Mouse (Mus musculus) lung, embryonic 14.5 days (tissue): Measurements from ENCODE around the gene Spint5. TPM values are rescaled to one million over a fixed set of nuclear protein-coding genes. Genes with fewer than 3 reads are reported as not detected.

Experiments
- ATAC-seq: fragments of 200-750 bp; cut with Nextera tagmentation; 2 replicates; pipeline ENCODE4 v1.8.0; 2017; ENCODE audit warnings: mild to moderate bottlenecking, moderate TSS enrichment, moderate library complexity; ENCODE audit not compliant: insufficient read depth
- DNase-seq: peaks from one replicate; pipeline ENCODE4 v3.0.0-alpha.2; 2015
- H3K27ac ChIP-seq: fragments of 300-500 bp; sonication (generic); 2 replicates; pipeline ENCODE4 v1.5.1; 2014; ENCODE audit warnings: low read depth, mild to moderate bottlenecking, moderate library complexity
- H3K27me3 ChIP-seq: fragments of 300-500 bp; sonication (generic); 2 replicates; pipeline ENCODE4 v1.6.1; 2014; ENCODE audit warnings: low read length, control low read depth; ENCODE audit not compliant: insufficient read depth
- H3K36me3 ChIP-seq: fragments of 300-500 bp; sonication (generic); 2 replicates; pipeline ENCODE4 v1.6.1; 2014; ENCODE audit warnings: control low read depth; ENCODE audit not compliant: insufficient read depth
- H3K4me1 ChIP-seq: fragments of 300-500 bp; sonication (generic); 2 replicates; pipeline ENCODE4 v1.6.1; 2014; ENCODE audit warnings: antibody characterized with exemption, control low read depth; ENCODE audit not compliant: insufficient read depth
- H3K4me2 ChIP-seq: fragments of 300-500 bp; sonication (generic); 2 replicates; pipeline ENCODE4 v1.6.1; 2014; ENCODE audit warnings: mild to moderate bottlenecking
- H3K4me3 ChIP-seq: fragments of 300-500 bp; sonication (generic); 2 replicates; pipeline ENCODE4 v1.5.1; 2014; ENCODE audit warnings: low read depth, low read length
- H3K9ac ChIP-seq: fragments of 300-500 bp; sonication (generic); 2 replicates; pipeline ENCODE4 v1.6.1; 2014
- H3K9me3 ChIP-seq: fragments of 300-500 bp; sonication (generic); 2 replicates; pipeline ENCODE4 v1.6.1; 2016; ENCODE audit warnings: low read depth, low read length, control low read depth
- CTCF ChIP-seq: IDR thresholded peaks from 2 replicates; pipeline ENCODE4 v1.5.1; 2016; ENCODE audit warnings: antibody characterized with exemption, low read depth
- WGBS: fragments of 180-500 bp; shearing (Covaris S2); extraction: QIAGEN DNeasy Blood & Tissue Kit; methylation state at CpG from one replicate; pipeline ENCODE4 v1.1.7; 2014; 5-methylcytosine and 5-hydroxymethylcytosine counted together
- polyA plus RNA-seq: library from polyadenylated mRNA; unstranded; fragments of >200 nt; fragmentation: Nextera tagmentation; extraction: Ambion mirVana; gene quantifications from 2 replicates; pipeline ENCODE4 v1.2.1, GENCODE M21; 2014

Gene Spint5
- polyA plus RNA-seq, 1 experiment from 2014 or later = not detected

DNA sequence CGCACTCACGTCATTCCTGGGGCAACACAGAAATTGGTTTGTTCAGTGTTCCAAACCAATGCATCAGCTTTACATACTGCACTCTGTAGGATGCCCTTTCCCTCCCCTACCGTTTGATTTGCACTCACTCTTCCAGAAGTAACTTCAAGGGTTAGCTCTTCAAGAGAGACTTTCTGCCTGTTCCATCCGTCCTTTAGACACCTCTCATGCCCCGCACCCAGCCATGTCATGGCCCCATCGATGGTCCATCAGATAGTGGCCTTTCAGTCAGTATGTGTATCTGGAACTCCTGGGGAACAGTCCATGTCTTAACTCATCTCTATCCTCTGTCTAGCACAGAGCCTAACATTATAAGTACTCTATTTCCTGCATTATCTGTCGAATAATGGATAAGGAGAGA lies 47.5 kb downstream of the Spint5 start:
- Histone ChIP-seq H3K36me3 (peaks cover 88% of the 10 kb centered on the region), H3K9me3 (no peaks in the 10 kb centered on the region), H3K4me2 (no peak overlapping the region), H3K9ac (no peak overlapping the region), H3K27ac (no peak overlapping the region), H3K4me1 (no peaks in the 10 kb centered on the region), H3K4me3 (no peak overlapping the region), H3K27me3 (no peaks in the 10 kb centered on the region)
- ATAC-seq = no peak
- DNase-seq = no peak
- TF ChIP-seq CTCF = no peak
- WGBS = 81% methylated on average over 7 of the region's 7 CpGs

DNA sequence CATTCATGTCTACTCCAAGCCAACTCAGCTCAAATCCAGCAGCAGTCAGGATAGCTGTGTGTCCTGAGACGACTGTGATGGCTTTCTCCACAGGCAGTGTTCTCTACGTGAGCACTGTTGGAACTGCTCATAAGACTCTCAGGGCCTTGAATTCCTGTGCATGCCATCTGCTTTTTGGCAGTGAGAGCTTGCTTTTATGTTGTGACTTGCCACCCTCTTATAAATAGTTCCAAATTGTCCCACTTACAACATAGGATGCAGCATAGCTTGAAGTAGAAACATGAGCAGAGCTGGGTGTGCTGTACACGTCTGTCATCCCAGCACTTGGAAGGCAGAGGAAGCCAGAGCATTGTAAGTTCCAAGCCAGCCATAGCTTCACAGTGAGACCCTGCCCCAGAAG lies 50.7 kb downstream of the Spint5 start:
- Histone ChIP-seq H3K9ac (no peak overlapping the region), H3K36me3 (peaks cover 66% of the 10 kb centered on the region), H3K4me3 (no peak overlapping the region), H3K9me3 (no peaks in the 10 kb centered on the region), H3K27ac (no peak overlapping the region), H3K27me3 (no peaks in the 10 kb centered on the region), H3K4me1 (no peaks in the 10 kb centered on the region), H3K4me2 (no peak overlapping the region)
- no peak for DNase-seq
- no peak for TF ChIP-seq CTCF
- WGBS = 72% methylated on average over 3 of the region's 3 CpGs
- no peak for ATAC-seq

Other genes with a start within 250 kb of the Spint5 start
- gene Trp53tg5, start 241.6 kb upstream of the Spint5 start, polyA plus RNA-seq = not detected in 2 replicates
- 4.4 and 5.3 TPM in 2 replicates for gene Dbndd2, start 229.2 kb upstream of the Spint5 start, polyA plus RNA-seq
- gene Pigt, start 217.8 kb upstream of the Spint5 start, polyA plus RNA-seq = 70.1 and 71.0 TPM in 2 replicates
- gene Wfdc2, start 152.9 kb upstream of the Spint5 start, polyA plus RNA-seq = 280 and 282 TPM in 2 replicates
- not detected in 2 replicates for gene Spint3, start 141.8 kb upstream of the Spint5 start, polyA plus RNA-seq
- 0.65 and 0.95 TPM in 2 replicates for gene Wfdc6a, start 129.9 kb upstream of the Spint5 start, polyA plus RNA-seq
- not detected in 2 replicates for gene Eppin, start 121.7 kb upstream of the Spint5 start, polyA plus RNA-seq
- not detected in 2 replicates for gene Wfdc6b, start 101.8 kb upstream of the Spint5 start, polyA plus RNA-seq
- not detected in 2 replicates for gene Wfdc8, start 101.7 kb upstream of the Spint5 start, polyA plus RNA-seq
- gene Wfdc16, start 76.5 kb upstream of the Spint5 start, polyA plus RNA-seq = not detected in 2 replicates
- gene Wfdc10, start 59.3 kb upstream of the Spint5 start, polyA plus RNA-seq = not detected in 2 replicates
- gene Wfdc9, start 58.7 kb upstream of the Spint5 start, polyA plus RNA-seq = not detected in 2 replicates
- not detected in 2 replicates for gene Wfdc11, start 41.2 kb upstream of the Spint5 start, polyA plus RNA-seq
- not detected in 2 replicates for gene Wfdc13, start 30.2 kb upstream of the Spint5 start, polyA plus RNA-seq
- gene Spint4, start 16.8 kb upstream of the Spint5 start, polyA plus RNA-seq = not detected in 2 replicates
- 1.3 and 1.4 TPM in 2 replicates for gene Wfdc3, start 30.6 kb downstream of the Spint5 start, polyA plus RNA-seq
- 74.7 and 77.6 TPM in 2 replicates for gene Dnttip1, start 30.7 kb downstream of the Spint5 start, polyA plus RNA-seq
- gene Ube2c, start 54.6 kb downstream of the Spint5 start, polyA plus RNA-seq = 586 and 619 TPM in 2 replicates
- gene Tnnc2, start 64.7 kb downstream of the Spint5 start, polyA plus RNA-seq = not detected in 2 replicates
- gene Snx21, start 70.5 kb downstream of the Spint5 start, polyA plus RNA-seq = 19.1 and 21.3 TPM in 2 replicates
- gene Acot8, start 89.6 kb downstream of the Spint5 start, polyA plus RNA-seq = 16.2 and 17.8 TPM in 2 replicates
- gene Zswim3, start 89.8 kb downstream of the Spint5 start, polyA plus RNA-seq = 6.7 and 7.0 TPM in 2 replicates
- 20.8 and 21.1 TPM in 2 replicates for gene Zswim1, start 107.4 kb downstream of the Spint5 start, polyA plus RNA-seq
- gene Spata25, start 113.2 kb downstream of the Spint5 start, polyA plus RNA-seq = not detected in 2 replicates
- 114 and 125 TPM in 2 replicates for gene Ctsa, start 117.6 kb downstream of the Spint5 start, polyA plus RNA-seq
- 6.3 and 6.6 TPM in 2 replicates for gene Neurl2, start 118.2 kb downstream of the Spint5 start, polyA plus RNA-seq
- gene Pltp, start 142.4 kb downstream of the Spint5 start, polyA plus RNA-seq = 122 and 126 TPM in 2 replicates
- 76.9 and 83.0 TPM in 2 replicates for gene Pcif1, start 164.0 kb downstream of the Spint5 start, polyA plus RNA-seq
- gene Zfp335, start 196.5 kb downstream of the Spint5 start, polyA plus RNA-seq = 14.8 and 15.8 TPM in 2 replicates
- 0.24 and 0.25 TPM in 2 replicates for gene Mmp9, start 225.5 kb downstream of the Spint5 start, polyA plus RNA-seq
- gene Slc12a5, start 245.5 kb downstream of the Spint5 start, polyA plus RNA-seq = 0.57 and 1.6 TPM in 2 replicates